Mouse (Mus musculus): ENCODE data around the gene Fzd9. TPM values are rescaled to one million over a fixed set of nuclear protein-coding genes. Genes with fewer than 3 reads are reported as not detected.

Fzd9 gene
- polyA plus RNA-seq, 1 experiment from 2014 or later: 3.3 TPM

- H3K27me3 ChIP-seq (ENCODE audit: control insufficient read depth, insufficient read depth, low read length): no peaks in the 10 kb centered on the region
- peaks cover 59% of the 10 kb centered on the region for H3K36me3 ChIP-seq (ENCODE audit: control insufficient read depth, insufficient read depth, low read length)
- H3K9ac ChIP-seq (ENCODE audit: low read length): no peak overlapping the region
- H3K27ac ChIP-seq (replicated peaks; ENCODE audit: low read depth, low read length): no peak overlapping the region
- H3K9me3 ChIP-seq (ENCODE audit: control insufficient read depth, low read length): no peaks in the 10 kb centered on the region
- no peaks in the 10 kb centered on the region for H3K4me1 ChIP-seq (ENCODE audit: control insufficient read depth, insufficient read depth, low read length)
- no peak overlapping the region for H3K4me3 ChIP-seq (ENCODE audit: low read depth, low read length)
- H3K4me2 ChIP-seq (ENCODE audit: low read depth, severe bottlenecking): no peak overlapping the region
- DNase-seq (ENCODE audit: low spot score) (no peak), ATAC-seq (ENCODE audit: insufficient number of reproducible peaks, low FRiP score, low TSS enrichment, low read depth) (no peak)
These were observed 30.1 kb downstream of the Fzd9 start for GRCm38 (mm10) chr5:135220941-135221340.

- H3K27me3 ChIP-seq (ENCODE audit: control insufficient read depth, insufficient read depth, low read length): no peaks in the 10 kb centered on the region
- H3K4me1 ChIP-seq (ENCODE audit: control insufficient read depth, insufficient read depth, low read length): no peaks in the 10 kb centered on the region
- H3K9ac ChIP-seq (ENCODE audit: low read length): no peak overlapping the region
- H3K4me3 ChIP-seq (ENCODE audit: low read depth, low read length): no peak overlapping the region
- no peak overlapping the region for H3K27ac ChIP-seq (replicated peaks; ENCODE audit: low read depth, low read length)
- H3K36me3 ChIP-seq (ENCODE audit: control insufficient read depth, insufficient read depth, low read length): peaks cover 47% of the 10 kb centered on the region
- WGBS: 95% methylated on average over 6 of the region's 6 CpGs
- no peak for DNase-seq (ENCODE audit: low spot score)
- ATAC-seq (ENCODE audit: insufficient number of reproducible peaks, low FRiP score, low TSS enrichment, low read depth): no peak
- no peaks in the 10 kb centered on the region for H3K9me3 ChIP-seq (ENCODE audit: control insufficient read depth, low read length)
- no peak overlapping the region for H3K4me2 ChIP-seq (ENCODE audit: low read depth, severe bottlenecking)
These were observed 34.2 kb downstream of the Fzd9 start for GRCm38 (mm10) chr5:135216871-135217270.

- no peak overlapping the region for H3K4me3 ChIP-seq (ENCODE audit: low read depth, low read length)
- WGBS: 95% methylated on average over 1 of the region's 1 CpGs
- ATAC-seq (ENCODE audit: insufficient number of reproducible peaks, low FRiP score, low TSS enrichment, low read depth): no peak
- H3K4me1 ChIP-seq (ENCODE audit: control insufficient read depth, insufficient read depth, low read length): no peaks in the 10 kb centered on the region
- peaks cover 35% of the 10 kb centered on the region for H3K36me3 ChIP-seq (ENCODE audit: control insufficient read depth, insufficient read depth, low read length)
- H3K9me3 ChIP-seq (ENCODE audit: control insufficient read depth, low read length): no peaks in the 10 kb centered on the region
- no peaks in the 10 kb centered on the region for H3K27me3 ChIP-seq (ENCODE audit: control insufficient read depth, insufficient read depth, low read length)
- H3K9ac ChIP-seq (ENCODE audit: low read length): no peak overlapping the region
- no peak for DNase-seq (ENCODE audit: low spot score)
- no peak overlapping the region for H3K27ac ChIP-seq (replicated peaks; ENCODE audit: low read depth, low read length)
- H3K4me2 ChIP-seq (ENCODE audit: low read depth, severe bottlenecking): no peak overlapping the region
These were observed 42.8 kb downstream of the Fzd9 start for GRCm38 (mm10) chr5:135208197-135208596.

DNA sequence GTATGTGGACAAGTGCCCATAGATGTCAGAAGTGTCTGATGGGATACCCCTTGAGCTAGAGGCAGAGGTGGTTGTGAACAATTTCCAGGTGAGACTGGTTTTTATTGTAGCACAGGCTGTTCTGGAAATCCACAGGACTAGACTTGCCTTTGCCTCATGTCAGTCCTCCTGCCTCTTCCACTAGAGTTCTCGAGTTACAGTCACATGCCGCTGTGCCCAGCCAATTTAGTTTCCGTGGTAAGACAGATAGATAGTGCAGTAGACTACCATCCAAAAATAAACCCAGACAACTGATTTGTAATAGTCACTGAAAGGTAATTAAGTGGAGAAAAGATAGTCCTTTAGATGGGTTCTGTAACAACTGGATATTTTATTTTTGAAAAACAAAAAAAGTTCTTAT lies 48.3 kb downstream of the Fzd9 start:
- H3K4me3 ChIP-seq (ENCODE audit: low read depth, low read length): no peak overlapping the region

More for the DNA sequence above, 48.3 kb downstream of the Fzd9 start:
- ATAC-seq (ENCODE audit: insufficient number of reproducible peaks, low FRiP score, low TSS enrichment, low read depth) (no peak), DNase-seq (ENCODE audit: low spot score) (no peak)
- 73% methylated on average over 3 of the region's 3 CpGs for WGBS
- Histone ChIP-seq H3K27me3 (ENCODE audit: control insufficient read depth, insufficient read depth, low read length) (no peaks in the 10 kb centered on the region), H3K9me3 (ENCODE audit: control insufficient read depth, low read length) (no peaks in the 10 kb centered on the region), H3K36me3 (ENCODE audit: control insufficient read depth, insufficient read depth, low read length) (peaks cover 27% of the 10 kb centered on the region; the same call in 1 of the 2 replicates), H3K4me2 (ENCODE audit: low read depth, severe bottlenecking) (no peak overlapping the region), H3K27ac (replicated peaks; ENCODE audit: low read depth, low read length) (no peak overlapping the region), H3K4me1 (ENCODE audit: control insufficient read depth, insufficient read depth, low read length) (no peaks in the 10 kb centered on the region), H3K9ac (ENCODE audit: low read length) (no peak overlapping the region)

Small RNA genes within 50 kb of the gene (microRNA-seq; reads per million reads assigned to microRNA genes)
- gene Gm25315: not detected

Other genes starting within 250 kb of the Fzd9 start
- 27.8 and 28.5 TPM in 2 replicates for gene Abhd11, start 242.1 kb downstream of the Fzd9 start, polyA plus RNA-seq (2014; fragmentation: Nextera tagmentation; extraction: Ambion mirVana)
- gene Stx1a, start 227.7 kb downstream of the Fzd9 start, polyA plus RNA-seq (2014; fragmentation: Nextera tagmentation; extraction: Ambion mirVana): 8.2 and 10.2 TPM in 2 replicates
- 33.3 and 34.1 TPM in 2 replicates for gene Dnajc30, start 187.0 kb downstream of the Fzd9 start, polyA plus RNA-seq (2014; fragmentation: Nextera tagmentation; extraction: Ambion mirVana)
- 156 and 157 TPM in 2 replicates for gene Bud23, start 186.3 kb downstream of the Fzd9 start, polyA plus RNA-seq (2014; fragmentation: Nextera tagmentation; extraction: Ambion mirVana)
- gene Vps37d, start 173.0 kb downstream of the Fzd9 start, polyA plus RNA-seq (2014; fragmentation: Nextera tagmentation; extraction: Ambion mirVana): 10.0 and 10.7 TPM in 2 replicates
- gene Mlxipl, start 161.3 kb downstream of the Fzd9 start, polyA plus RNA-seq (2014; fragmentation: Nextera tagmentation; extraction: Ambion mirVana): 3.2 and 3.3 TPM in 2 replicates
- 21.4 and 22.5 TPM in 2 replicates for gene Tbl2, start 101.6 kb downstream of the Fzd9 start, polyA plus RNA-seq (2014; fragmentation: Nextera tagmentation; extraction: Ambion mirVana)
- 39.5 and 45.6 TPM in 2 replicates for gene Bcl7b, start 82.9 kb downstream of the Fzd9 start, polyA plus RNA-seq (2014; fragmentation: Nextera tagmentation; extraction: Ambion mirVana)
- 71.5 and 77.1 TPM in 2 replicates for gene Baz1b, start 64.0 kb downstream of the Fzd9 start, polyA plus RNA-seq (2014; fragmentation: Nextera tagmentation; extraction: Ambion mirVana)
- 0.12 and 0.20 TPM in 2 replicates for gene Fkbp6, start 98.8 kb upstream of the Fzd9 start, polyA plus RNA-seq (2014; fragmentation: Nextera tagmentation; extraction: Ambion mirVana)
- gene Trim50, start 102.1 kb upstream of the Fzd9 start, polyA plus RNA-seq (2014; fragmentation: Nextera tagmentation; extraction: Ambion mirVana): not detected in 2 replicates
- 31.5 and 36.1 TPM in 2 replicates for gene Nsun5, start 118.7 kb upstream of the Fzd9 start, polyA plus RNA-seq (2014; fragmentation: Nextera tagmentation; extraction: Ambion mirVana)
- 21.4 and 21.8 TPM in 2 replicates for gene Pom121, start 143.3 kb upstream of the Fzd9 start, polyA plus RNA-seq (2014; fragmentation: Nextera tagmentation; extraction: Ambion mirVana)